Mouse (Mus musculus): ENCODE measurements around the gene Agap1.

DNA sequence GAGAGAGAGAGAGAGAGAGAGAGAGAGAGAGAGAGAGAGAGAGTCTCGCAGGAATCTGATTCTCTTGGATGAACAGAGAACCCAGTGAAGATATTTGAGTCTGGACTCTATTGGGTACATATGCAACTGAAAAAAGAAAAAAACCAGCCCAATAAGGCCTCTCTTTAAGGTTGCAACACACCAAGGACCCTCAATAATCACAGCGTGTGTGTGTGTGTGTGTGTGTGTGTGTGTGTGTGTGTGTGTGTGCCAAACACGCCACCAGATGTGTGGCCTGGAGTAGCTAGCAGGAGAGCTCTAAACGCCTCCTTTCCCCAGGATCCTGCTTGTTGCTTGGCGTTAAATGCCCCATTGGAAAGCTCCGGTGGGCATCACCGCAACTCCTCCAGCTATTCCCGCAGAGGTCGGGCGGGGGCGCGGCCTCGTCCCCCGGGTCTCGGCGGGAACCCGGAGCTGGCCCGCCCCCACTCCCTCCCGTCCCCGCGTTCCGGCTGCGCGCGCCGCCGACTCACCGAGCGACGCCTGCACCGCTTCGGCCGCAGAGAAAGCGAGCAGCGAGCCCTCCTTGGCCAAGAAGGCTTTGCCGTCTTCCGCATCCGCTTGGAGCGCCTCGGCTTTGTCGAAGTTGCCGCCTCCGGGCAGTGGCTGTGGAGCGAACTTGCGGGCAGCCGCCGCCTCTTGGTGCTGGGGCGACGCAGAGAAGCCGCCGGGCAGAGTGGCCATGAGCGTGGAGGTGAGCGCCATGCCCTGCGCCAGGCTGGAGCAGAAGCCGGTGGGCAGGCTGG, 475.3 kb downstream of the Agap1 start:
- no peak for TF ChIP-seq POLR2A (IDR thresholded peaks at IDR 0.05; ENCODE audit: borderline replicate concordance, extremely low read depth, insufficient read depth, insufficient read length, poor library complexity, severe bottlenecking)
- TF ChIP-seq CTCF (IDR thresholded peaks at IDR 0.05; ENCODE audit: borderline replicate concordance, extremely low read depth, insufficient read depth, insufficient read length) = no peak

Measured in brain, embryonic 14.5 days (tissue).